Mouse (Mus musculus) kidney, embryonic 16.5 days (tissue): ENCODE data around the gene Tsku. TPM values are rescaled to one million over a fixed set of nuclear protein-coding genes. Genes with fewer than 3 reads are reported as not detected.

Experiments used
- ATAC-seq: fragments of 200-750 bp; cut with Nextera tagmentation; 2 replicates; pipeline ENCODE4 v1.8.0; 2017; ENCODE audit warnings: moderate TSS enrichment; ENCODE audit not compliant: low FRiP score, low TSS enrichment
- H3K27ac ChIP-seq: fragments of 300-500 bp; sonication (generic); 2 replicates; pipeline ENCODE4 v1.5.1; 2014; ENCODE audit warnings: low read length
- H3K27me3 ChIP-seq: fragments of 300-500 bp; sonication (generic); 2 replicates; pipeline ENCODE4 v1.6.1; 2014; ENCODE audit warnings: low read length, control low read depth, mixed read lengths; ENCODE audit not compliant: insufficient read depth
- H3K36me3 ChIP-seq: fragments of 300-500 bp; sonication (generic); 2 replicates; pipeline ENCODE4 v1.6.1; 2014; ENCODE audit warnings: low read length, control low read depth, mixed read lengths; ENCODE audit not compliant: insufficient read depth
- H3K4me1 ChIP-seq: fragments of 300-500 bp; sonication (generic); 2 replicates; pipeline ENCODE4 v1.6.1; 2014; ENCODE audit warnings: low read length, control low read depth, mixed read lengths; ENCODE audit not compliant: insufficient read depth
- H3K4me2 ChIP-seq: fragments of 300-500 bp; sonication (generic); replicated peaks from 2 replicates; pipeline ENCODE4 v1.6.1; 2014; ENCODE audit warnings: low read depth, low read length
- H3K4me3 ChIP-seq: fragments of 300-500 bp; sonication (generic); 2 replicates; pipeline ENCODE4 v1.5.1; 2014; ENCODE audit warnings: mild to moderate bottlenecking, low read length
- H3K9ac ChIP-seq: fragments of 300-500 bp; sonication (generic); replicated peaks from 2 replicates; pipeline ENCODE4 v1.6.1; 2014; ENCODE audit warnings: low read length
- H3K9me3 ChIP-seq: fragments of 300-500 bp; sonication (generic); 2 replicates; pipeline ENCODE4 v1.6.1; 2016; ENCODE audit warnings: low read length, control low read depth
- WGBS: fragments of 180-500 bp; shearing (Covaris S2); extraction: QIAGEN DNeasy Blood & Tissue Kit; methylation state at CpG from one replicate; pipeline ENCODE4 v1.1.7; 2014; 5-methylcytosine and 5-hydroxymethylcytosine counted together
- polyA plus RNA-seq: library from polyadenylated mRNA; unstranded; fragments of >200 nt; fragmentation: Nextera tagmentation; extraction: Ambion mirVana; gene quantifications from 2 replicates; pipeline ENCODE4 v1.2.1, GENCODE M21; 2015

The Tsku gene
- polyA plus RNA-seq, 1 experiment from 2014 or later = 7.3 TPM

DNA sequence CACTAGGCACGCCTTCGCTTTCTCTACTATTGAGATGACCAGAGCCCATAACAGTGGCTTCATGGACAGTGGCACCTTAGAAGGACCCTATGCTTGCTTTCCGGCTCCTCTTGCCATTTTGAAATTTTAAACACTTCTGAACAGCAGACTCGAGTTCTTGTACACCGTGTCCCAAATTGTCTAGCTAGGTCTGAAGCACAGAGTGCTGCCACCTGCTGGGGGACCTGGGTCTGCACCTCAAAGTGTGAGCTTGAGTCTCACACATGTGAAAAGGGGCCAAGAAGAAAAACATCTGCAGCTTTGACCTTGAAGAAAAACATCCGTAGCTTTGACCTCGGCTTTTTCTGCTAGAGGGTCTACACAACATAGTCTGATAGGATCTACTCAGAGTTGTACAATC lies 13.1 kb downstream of the Tsku start:
- H3K4me1 ChIP-seq = no peaks in the 10 kb centered on the region
- 48% methylated on average over 7 of the region's 7 CpGs for WGBS
- no peak overlapping the region for H3K27ac ChIP-seq
- no peak; the same call in 1 of the 2 replicates for ATAC-seq
- H3K4me2 ChIP-seq = no peak overlapping the region
- H3K9ac ChIP-seq = no peak overlapping the region
- H3K4me3 ChIP-seq = no peak overlapping the region
- H3K36me3 ChIP-seq = peaks cover 22% of the 10 kb centered on the region
- no peaks in the 10 kb centered on the region for H3K9me3 ChIP-seq
- no peaks in the 10 kb centered on the region for H3K27me3 ChIP-seq

DNA sequence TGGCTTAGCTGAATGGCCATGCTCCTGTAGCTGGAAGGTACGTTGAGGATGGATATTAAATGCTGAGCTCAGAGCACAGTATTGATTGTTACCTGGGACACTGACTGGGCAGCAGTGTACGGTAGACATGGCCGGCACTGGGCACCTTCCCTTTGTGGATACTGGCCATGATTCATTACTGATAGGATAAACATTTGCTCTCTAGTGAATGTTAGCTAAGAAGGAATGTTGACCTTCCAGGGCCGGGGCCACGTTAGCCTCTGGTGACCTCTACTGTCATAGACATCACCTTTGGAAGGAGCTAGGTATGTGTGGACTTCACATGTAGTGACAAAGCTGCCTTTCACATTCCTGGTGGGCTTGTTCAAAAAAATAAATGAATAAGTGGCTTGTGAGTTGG lies 13.7 kb downstream of the Tsku start:
- Histone ChIP-seq H3K4me1 (no peaks in the 10 kb centered on the region), H3K4me3 (no peak overlapping the region), H3K9me3 (no peaks in the 10 kb centered on the region), H3K4me2 (no peak overlapping the region), H3K36me3 (peaks cover 18% of the 10 kb centered on the region), H3K27ac (no peak overlapping the region), H3K27me3 (no peaks in the 10 kb centered on the region), H3K9ac (no peak overlapping the region)
- no peak for ATAC-seq
- WGBS = 69% methylated on average over 5 of the region's 5 CpGs

DNA sequence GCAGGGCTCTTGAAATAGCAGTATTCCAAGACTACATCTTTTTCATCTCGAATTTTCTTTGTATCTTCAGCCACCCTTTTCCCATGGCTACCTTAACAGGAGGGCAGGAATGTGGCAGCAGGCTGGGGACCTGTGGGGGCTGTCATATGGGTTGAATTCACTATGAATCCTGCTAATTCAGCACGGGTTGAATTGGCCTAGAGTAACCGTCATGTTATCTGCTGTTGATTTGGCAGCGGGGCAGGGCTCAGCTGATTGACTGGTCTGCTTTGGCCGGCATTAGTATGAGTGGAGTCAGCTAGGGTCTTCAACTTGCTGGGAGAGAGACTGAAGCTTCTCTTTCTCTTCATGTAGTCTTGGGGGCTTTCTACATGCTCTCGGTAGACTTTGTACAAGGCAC lies 16.1 kb downstream of the Tsku start:
- no peak for ATAC-seq
- Histone ChIP-seq H3K4me2 (no peak overlapping the region), H3K4me3 (no peak overlapping the region), H3K36me3 (peaks cover 2% of the 10 kb centered on the region; the same call in 1 of the 2 replicates), H3K27ac (no peak overlapping the region), H3K4me1 (peaks cover 8% of the 10 kb centered on the region; the same call in 1 of the 2 replicates), H3K9ac (no peak overlapping the region), H3K9me3 (no peaks in the 10 kb centered on the region), H3K27me3 (no peaks in the 10 kb centered on the region)
- WGBS = 64% methylated on average over 6 of the region's 6 CpGs

DNA sequence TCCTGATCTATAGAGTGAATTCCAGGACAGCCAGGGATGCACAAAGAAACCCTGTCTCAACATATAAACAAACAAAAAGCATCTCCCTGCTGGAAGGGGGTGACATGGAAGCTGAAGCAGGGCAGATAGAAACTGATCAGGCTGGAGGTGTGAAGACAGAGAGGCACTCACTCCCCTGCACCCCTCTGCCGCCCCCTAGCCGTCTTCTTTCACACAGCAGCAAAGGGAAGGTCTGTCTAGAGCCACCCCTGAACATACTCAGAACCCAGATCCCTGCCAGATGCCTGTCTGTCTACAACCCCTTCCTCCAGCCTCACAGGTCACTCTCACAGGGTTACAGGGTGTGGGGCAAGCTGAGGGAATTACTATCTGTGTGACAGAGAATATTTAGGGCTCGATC lies 16.8 kb downstream of the Tsku start:
- Histone ChIP-seq H3K4me1 (peaks cover 8% of the 10 kb centered on the region; the same call in 1 of the 2 replicates), H3K4me3 (no peak overlapping the region), H3K9me3 (no peaks in the 10 kb centered on the region), H3K4me2 (no peak overlapping the region), H3K9ac (no peak overlapping the region), H3K27me3 (no peaks in the 10 kb centered on the region), H3K36me3 (no peaks in the 10 kb centered on the region), H3K27ac (no peak overlapping the region)
- 3% methylated on average over 3 of the region's 3 CpGs for whole genome bisulfite sequencing
- ATAC-seq = no peak

DNA sequence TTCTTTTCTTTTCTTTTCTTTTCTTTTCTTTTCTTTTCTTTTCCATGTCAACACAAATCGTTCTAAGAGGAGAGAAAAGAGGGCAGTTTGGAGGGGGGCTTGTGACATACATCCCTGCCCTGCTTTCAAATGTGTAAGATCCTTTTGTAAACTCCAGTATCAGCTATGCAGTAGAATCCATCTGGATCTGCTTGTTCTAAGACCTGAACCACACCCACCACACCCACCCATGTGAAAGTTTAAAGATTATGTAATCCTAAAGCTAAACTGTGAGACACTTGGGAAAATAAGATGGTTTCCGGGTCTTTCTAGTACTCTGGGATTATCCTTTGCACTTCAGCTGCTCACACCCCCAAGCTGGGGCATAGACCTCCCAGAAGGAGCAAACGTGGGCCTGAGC lies 18.9 kb downstream of the Tsku start:
- Histone ChIP-seq H3K27me3 (no peaks in the 10 kb centered on the region), H3K36me3 (no peaks in the 10 kb centered on the region), H3K9me3 (no peaks in the 10 kb centered on the region), H3K4me1 (peaks cover 8% of the 10 kb centered on the region; the same call in 1 of the 2 replicates), H3K4me3 (no peak overlapping the region), H3K4me2 (no peak overlapping the region), H3K27ac (no peak overlapping the region), H3K9ac (no peak overlapping the region)
- 55% methylated on average over 3 of the region's 3 CpGs for WGBS
- ATAC-seq = no peak

DNA sequence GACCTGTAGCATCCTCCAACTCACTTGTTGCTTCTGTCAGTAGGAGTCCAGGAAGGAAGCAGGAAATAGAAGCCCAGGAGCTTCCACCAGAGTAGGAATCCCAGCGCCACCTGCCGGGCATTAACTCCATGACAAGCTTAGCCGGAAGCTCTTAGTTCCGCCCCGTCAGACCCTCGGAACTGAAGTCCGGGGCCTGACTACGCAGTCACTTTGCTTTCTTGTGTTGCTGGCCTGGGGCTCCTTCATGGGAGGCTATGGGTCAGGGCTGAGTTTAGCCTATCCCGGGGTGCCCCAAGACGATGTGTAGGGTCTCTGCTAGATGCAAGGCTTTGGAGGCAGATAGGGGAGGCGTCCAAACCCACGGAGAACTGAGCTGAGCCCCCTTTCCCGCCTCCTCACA lies 19.7 kb downstream of the Tsku start:
- H3K9me3 ChIP-seq = no peaks in the 10 kb centered on the region
- no peak overlapping the region for H3K27ac ChIP-seq
- H3K27me3 ChIP-seq = no peaks in the 10 kb centered on the region
- no peaks in the 10 kb centered on the region for H3K36me3 ChIP-seq
- H3K9ac ChIP-seq = peak overlapping the region; percentile 71
- peak overlapping the region; percentile 42 for H3K4me3 ChIP-seq
- 2% methylated on average over 13 of the region's 13 CpGs for WGBS
- peak; percentile 65 for ATAC-seq
- H3K4me2 ChIP-seq = peak overlapping the region; percentile 69
- peaks cover 8% of the 10 kb centered on the region; the same call in 1 of the 2 replicates for H3K4me1 ChIP-seq

DNA sequence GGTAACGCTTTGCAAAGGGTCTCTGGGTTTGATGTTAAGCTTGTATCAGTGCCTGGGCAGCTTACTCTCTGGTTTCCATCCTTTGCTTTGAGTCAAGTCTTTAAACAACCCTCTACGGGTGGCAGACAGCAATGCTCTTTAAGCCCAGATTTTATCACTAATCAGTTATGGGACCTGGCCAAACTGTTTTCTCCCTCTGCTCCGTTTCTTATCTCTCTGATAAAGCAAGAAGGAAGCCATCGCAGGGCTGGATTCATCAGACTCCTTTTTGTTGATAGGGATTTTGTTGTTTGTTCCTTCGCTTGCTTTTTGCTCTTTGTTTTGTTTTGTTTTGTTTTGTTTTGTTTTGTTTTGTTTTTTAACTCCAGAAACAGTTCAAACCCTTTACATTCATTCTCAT lies 20.8 kb downstream of the Tsku start:
- H3K9me3 ChIP-seq = no peaks in the 10 kb centered on the region
- ATAC-seq = no peak
- 69% methylated on average over 5 of the region's 5 CpGs for WGBS
- H3K36me3 ChIP-seq = no peaks in the 10 kb centered on the region
- H3K27ac ChIP-seq = no peak overlapping the region
- no peak overlapping the region for H3K4me3 ChIP-seq
- no peak overlapping the region for H3K9ac ChIP-seq
- no peaks in the 10 kb centered on the region for H3K27me3 ChIP-seq
- peaks cover 8% of the 10 kb centered on the region; the same call in 1 of the 2 replicates for H3K4me1 ChIP-seq
- no peak overlapping the region for H3K4me2 ChIP-seq

DNA sequence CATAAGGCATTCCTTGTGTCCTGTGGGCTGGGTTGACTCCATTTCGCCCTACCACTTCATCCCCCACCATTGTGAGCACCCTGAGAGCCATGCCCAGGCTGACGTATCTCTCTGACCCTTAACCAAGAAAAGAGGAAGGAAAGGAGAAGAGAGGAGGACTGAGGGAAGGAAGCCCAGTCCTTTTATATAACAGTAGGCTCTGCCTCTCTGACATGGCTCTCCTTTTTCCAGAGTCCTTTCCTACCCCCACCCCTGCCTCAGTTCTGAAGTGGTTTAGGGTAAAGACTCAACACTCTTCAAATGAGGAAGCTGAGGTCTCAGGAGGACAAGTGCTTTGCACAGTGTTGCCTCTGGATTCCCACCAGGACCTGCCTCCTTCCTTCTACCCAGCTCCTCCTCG lies 27.1 kb downstream of the Tsku start:
- H3K27ac ChIP-seq = no peak overlapping the region
- WGBS = 67% methylated on average over 3 of the region's 3 CpGs
- H3K9me3 ChIP-seq = no peaks in the 10 kb centered on the region
- no peak overlapping the region for H3K4me3 ChIP-seq
- no peak overlapping the region for H3K9ac ChIP-seq
- H3K27me3 ChIP-seq = no peaks in the 10 kb centered on the region
- peaks cover 7% of the 10 kb centered on the region; the same call in 1 of the 2 replicates for H3K4me1 ChIP-seq
- no peaks in the 10 kb centered on the region for H3K36me3 ChIP-seq
- no peak for ATAC-seq
- no peak overlapping the region for H3K4me2 ChIP-seq

DNA sequence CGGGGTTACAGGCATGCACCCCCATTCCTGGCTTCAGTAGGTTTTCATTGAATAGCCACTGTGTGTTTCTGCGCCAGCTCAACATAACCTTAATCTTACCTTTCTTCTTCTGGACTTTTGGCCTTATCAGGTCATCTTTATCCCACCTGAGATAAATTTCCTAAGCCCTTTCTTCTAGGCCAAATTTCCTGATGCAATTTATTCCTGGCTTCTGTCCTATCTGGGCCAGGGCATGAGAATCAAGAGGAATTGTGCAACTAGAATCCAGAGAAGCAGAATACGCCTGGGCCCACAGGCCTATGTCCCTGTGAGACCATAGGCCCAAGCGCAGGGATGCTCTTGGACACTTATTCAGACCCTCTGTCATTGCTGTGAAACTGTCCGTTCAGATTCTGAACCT lies 27.6 kb downstream of the Tsku start:
- Histone ChIP-seq H3K4me3 (no peak overlapping the region), H3K27me3 (no peaks in the 10 kb centered on the region), H3K9ac (no peak overlapping the region), H3K4me2 (no peak overlapping the region), H3K9me3 (no peaks in the 10 kb centered on the region), H3K36me3 (no peaks in the 10 kb centered on the region), H3K27ac (no peak overlapping the region), H3K4me1 (peaks cover 7% of the 10 kb centered on the region; the same call in 1 of the 2 replicates)
- ATAC-seq = no peak
- WGBS = 88% methylated on average over 5 of the region's 5 CpGs

DNA sequence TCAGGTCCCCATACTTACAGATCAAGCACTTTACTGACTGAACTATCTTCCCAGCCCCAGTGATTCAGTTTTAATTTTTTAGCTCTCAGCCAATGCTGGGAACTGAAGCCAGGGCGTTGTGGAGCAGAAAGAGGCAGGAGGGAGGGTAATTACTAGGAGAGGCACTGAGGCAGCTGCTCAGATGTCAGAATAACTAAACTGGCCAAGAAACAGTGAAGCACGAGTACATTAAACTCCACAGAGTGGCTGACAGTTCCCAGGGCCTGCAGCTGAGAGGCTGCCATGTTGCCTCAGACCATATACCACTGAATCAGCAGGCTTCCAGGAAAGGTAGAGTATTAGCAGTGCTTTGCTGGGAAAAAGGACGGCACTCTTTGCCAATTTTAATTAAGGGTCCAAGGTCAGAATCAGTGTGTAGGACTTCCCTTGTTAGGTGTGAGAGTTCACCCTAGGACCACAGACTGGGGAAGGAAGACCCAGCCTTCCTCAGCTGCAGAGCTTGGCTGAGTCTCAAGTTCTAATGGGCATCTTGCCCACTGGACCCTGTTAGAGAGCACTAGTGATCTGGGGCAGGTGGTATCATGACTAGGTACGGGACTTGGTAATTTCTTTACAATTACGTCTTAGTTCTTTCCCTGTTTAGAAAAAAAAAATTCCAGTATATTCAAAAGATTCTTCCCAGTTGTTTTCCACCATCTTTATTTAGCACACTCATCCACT lies 28.3 kb downstream of the Tsku start:
- H3K4me3 ChIP-seq = no peak overlapping the region
- H3K27ac ChIP-seq = no peak overlapping the region
- no peak for ATAC-seq
- WGBS = 55% methylated on average over 5 of the region's 5 CpGs
- H3K4me2 ChIP-seq = no peak overlapping the region
- no peaks in the 10 kb centered on the region for H3K9me3 ChIP-seq
- no peak overlapping the region for H3K9ac ChIP-seq
- H3K4me1 ChIP-seq = peaks cover 7% of the 10 kb centered on the region; the same call in 1 of the 2 replicates
- H3K27me3 ChIP-seq = no peaks in the 10 kb centered on the region
- H3K36me3 ChIP-seq = no peaks in the 10 kb centered on the region
